Mouse (Mus musculus): ENCODE results near the gene Cln3. TPM values are rescaled to one million over a fixed set of nuclear protein-coding genes. Genes with fewer than 3 reads are reported as not detected.

Gene Cln3
- total RNA-seq, 2 experiments from 2014 or later: 20.8 to 23.2 TPM

DNA sequence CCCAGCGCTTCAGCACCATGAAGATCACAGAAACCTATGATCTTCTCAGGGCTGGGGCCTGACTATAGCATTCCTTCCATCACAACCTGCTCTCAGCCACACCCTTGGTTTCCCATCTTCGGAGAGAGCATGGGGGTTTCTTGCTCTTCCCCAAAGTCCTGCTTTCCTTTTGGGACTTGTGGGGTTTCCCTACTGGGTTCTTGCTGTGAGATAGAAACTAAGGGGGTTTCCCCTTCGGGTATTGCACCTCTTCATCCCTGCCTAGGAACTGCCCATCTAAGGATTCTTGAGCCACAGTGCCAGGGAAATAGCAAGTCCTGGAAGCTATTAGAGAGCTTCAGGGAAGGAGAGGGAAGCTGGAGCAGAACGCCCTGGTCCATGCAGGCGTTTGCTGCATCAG lies 10.3 kb upstream of the Cln3 start:
- no peak for DNase-seq (ENCODE audit: low spot score in 2 of 2)

DNA sequence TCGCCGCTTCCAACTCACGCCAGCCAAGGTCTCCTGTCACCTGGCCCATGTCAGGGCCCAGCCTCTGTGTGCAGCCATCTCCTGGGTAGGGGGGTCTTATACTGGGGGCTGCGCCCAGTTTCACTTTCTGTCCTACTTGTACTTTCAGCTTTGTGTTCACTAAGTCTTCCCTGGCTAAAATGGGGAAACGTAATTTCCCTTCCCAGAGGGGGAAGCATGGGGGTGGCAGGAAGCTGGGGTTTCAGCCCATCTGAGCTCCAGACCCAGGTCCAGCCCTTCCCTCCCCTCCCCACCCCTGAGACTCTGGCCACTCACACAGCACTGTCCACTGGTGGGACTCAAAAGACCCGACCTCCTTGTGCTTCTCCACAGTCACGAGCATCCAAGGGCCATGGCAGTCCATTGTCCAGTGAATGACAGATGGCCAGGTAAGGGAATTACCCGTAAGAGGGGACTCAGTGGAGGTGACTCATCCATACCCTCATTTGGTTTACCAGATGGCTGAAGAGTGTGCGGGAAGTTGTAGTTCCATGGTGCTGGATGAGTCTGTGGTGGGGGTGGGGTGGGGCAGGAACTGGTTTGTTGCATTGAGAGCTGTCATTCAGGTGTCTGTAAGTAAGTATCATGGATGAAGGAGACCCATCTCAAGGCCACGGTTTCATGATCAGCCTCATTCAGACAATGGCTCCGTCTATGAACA lies 9.4 kb upstream of the Cln3 start, which contains the start of gene Il27:
Il27 (minus strand) TSS at position 80 of the 700 bp plus-strand sequence.
- DNase-seq (ENCODE audit: low spot score in 2 of 2): no peak

DNA sequence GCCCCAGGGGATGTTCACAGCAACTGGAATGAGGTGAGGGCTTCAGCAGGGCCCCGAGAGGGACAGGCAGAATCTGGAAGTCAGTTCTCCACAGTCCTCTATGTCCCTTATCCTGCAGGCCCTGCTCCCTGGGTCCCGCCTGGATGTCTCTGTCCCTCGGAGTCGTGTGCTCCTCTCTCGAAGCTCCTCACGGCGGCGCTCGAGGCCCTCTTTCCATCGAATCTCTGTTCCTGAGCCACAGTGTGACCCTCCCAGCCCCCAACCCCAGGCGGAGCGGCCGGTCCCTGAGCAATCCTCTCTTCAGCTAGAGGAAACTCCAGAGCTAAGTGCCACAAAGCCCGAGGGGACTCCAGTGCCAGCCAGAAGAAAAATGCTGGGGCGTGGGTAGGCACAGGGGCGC lies 2.2 kb upstream of the Cln3 start:
- peak; percentile 76 to 78 for DNase-seq (ENCODE audit: low spot score in 2 of 2)

DNA sequence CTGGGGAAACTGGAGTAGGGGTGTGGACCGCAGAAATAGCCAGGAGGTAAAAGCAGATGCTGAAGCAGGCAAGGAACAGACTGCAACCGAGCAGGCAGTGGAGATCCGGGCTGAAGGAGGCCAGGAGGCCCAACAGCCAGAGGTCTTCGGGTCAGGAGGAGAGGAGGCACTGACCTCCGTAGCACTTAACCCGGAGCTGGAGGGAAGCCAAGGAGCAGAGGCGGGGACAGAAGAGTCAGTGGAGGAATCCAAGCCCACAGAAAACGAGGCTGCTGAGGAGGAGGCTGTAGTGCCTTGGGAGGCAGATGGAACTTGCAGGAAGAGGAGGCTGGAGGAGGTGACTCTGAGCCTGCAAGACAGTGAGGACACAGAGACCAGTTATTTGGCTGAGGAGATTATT lies 1.2 kb upstream of the Cln3 start:
- no peak for DNase-seq (ENCODE audit: low spot score in 2 of 2)

DNA sequence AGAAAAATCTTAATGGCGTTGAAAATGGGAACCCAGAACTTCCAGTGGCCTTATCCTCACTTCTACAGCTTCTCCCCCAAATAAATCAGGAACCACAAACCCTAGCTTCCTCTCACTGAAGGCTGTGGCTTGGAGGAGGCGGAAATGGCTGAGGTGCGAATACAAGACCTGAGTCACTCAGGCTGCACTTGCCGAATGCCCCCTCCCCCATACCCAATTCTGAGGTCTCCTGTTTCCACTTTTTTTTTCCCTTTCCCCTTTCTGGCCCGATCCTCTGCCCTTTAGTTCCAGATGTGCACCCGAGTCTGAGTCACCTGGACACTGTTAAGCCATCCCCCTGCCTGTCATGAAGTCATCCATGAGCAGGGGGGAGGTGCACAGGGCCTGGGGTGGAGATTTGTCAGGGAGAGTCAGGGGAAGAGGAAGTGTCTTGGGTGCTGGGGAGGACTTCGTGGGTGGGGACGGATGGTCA lies 1.1 kb downstream of the Cln3 start, which contains the start of gene Apobr:
Apobr (plus strand) TSS at position 437 of the 472 bp plus-strand sequence.
- DNase-seq (ENCODE audit: low spot score in 2 of 2): no peak

DNA sequence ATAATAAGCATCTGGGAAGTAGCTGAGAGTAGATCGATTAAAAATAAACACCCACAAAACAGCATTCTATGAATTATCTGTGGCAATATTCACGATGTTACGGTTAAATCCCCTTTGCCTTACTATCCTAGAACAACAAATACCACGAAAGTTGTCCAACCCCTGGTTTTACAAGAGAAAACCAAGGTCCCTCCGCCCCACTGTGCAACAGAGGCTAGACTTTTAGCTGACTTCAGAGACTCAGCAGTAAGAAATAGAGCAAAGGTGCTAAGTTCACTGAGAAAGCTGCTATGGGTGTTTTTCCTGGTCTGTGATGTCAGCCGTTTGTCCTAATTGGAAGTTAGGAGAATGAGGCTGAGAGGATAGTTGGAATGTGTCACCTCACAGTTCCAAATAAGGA lies 1.9 kb downstream of the Cln3 start:
- DNase-seq (ENCODE audit: low spot score in 2 of 2): no peak

DNA sequence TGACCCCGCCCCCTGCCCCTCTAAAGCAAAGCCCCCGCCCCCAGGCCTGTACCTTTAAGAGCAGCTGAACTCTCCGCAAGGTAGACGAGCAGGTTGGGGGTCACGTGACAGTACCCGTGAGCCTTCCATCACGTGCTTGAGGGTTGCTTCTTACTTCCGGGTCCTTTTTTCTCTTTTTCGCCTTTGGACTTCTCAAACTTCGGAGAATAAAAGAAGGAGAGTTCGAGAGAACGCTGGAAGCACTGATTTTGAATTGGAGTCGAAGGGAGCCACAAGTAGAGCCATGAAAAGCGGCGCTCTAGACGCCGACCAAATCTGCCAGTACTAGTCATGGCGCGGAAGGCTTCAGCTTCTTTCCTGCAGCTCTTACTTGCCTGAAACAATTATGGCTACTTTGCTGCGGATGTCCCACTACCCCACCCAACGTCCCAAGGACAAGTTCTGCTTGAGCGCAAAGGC lies 2.3 kb downstream of the Cln3 start:
- peak; percentile 82 to 84 for DNase-seq (ENCODE audit: low spot score in 2 of 2)

DNA sequence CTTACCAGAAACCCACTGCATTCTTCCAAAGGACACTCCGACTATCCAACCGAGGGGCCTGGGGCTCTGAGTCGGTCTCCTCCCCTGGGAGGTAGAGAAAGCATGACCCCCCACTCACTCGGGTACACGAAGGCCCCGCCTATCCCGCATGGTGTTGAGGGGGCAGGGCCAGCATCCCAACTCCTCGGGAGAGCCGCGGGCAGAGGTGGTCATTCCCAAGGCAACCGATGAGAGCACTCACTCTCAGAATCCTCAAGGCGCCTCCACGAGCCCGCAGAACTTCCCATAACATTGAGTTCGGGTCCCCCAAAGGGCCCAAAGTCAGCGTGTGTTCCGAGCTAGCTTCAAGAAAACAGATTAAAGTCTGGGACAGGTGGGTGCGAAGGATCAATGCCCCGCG lies 2.9 kb downstream of the Cln3 start:
- DNase-seq (ENCODE audit: low spot score in 2 of 2): peak in 1 of 2 experiments; percentile 19

DNA sequence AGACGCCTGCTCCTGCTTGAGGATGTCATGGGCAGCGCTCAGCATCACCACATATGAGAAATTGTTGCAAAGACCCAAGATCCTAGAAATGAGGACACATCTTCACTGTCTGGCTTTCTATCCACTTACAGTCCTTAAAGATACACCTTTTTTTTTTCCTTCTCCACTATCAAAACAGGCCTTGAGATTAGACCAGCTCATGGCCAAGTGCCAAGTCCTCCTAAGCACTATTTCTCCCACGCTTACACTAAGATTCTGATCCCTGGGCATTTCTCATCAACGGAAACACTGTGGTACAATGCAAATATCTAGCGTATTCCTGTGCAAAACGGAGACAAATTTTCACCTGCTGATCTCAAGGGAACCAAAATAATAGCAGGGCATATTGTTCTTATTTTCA lies 4.0 kb downstream of the Cln3 start:
- no peak for DNase-seq (ENCODE audit: low spot score in 2 of 2)

DNA sequence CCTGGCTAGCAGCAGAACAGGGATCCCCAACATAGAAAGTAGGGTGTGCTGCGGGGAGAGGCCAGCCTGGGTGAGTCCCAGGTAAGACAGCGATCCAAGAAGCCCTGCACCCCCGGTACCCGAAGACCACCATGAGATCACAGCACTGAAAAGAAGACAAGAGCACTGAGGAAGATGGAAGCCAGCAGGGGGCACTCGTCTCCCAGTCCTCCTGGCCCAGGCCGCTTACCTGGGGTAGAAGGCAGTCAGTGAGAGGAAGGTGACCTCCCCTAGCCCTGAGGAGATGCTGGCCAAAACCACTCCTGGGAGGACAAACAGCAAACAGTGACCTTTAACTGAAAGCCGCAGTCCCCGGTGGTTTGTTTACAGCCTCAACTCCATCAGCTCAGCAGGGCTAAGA lies 6.4 kb downstream of the Cln3 start:
- peak; percentile 53 to 54 for DNase-seq (ENCODE audit: low spot score in 2 of 2)

DNA sequence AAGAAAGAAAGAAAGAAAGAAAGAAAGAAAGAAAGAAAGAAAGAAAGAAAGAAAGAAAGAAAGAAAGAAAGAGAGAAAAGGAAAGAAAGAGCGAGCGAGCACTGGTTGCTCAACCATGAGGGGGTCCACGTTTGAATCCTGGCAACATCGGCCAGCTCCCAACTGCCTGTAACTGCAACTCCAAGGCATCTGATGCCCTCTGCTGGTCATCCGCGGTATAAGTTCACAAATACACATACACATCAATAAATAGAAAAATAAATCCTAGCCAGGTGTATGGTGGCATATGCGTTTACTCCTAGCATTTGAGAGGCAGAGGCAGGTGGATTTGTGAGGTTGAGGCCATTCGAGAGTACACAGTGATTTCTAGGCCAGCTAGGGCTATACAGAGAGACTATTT lies 8.7 kb downstream of the Cln3 start:
- peak; percentile 54 for DNase-seq (ENCODE audit: low spot score in 2 of 2)

DNA sequence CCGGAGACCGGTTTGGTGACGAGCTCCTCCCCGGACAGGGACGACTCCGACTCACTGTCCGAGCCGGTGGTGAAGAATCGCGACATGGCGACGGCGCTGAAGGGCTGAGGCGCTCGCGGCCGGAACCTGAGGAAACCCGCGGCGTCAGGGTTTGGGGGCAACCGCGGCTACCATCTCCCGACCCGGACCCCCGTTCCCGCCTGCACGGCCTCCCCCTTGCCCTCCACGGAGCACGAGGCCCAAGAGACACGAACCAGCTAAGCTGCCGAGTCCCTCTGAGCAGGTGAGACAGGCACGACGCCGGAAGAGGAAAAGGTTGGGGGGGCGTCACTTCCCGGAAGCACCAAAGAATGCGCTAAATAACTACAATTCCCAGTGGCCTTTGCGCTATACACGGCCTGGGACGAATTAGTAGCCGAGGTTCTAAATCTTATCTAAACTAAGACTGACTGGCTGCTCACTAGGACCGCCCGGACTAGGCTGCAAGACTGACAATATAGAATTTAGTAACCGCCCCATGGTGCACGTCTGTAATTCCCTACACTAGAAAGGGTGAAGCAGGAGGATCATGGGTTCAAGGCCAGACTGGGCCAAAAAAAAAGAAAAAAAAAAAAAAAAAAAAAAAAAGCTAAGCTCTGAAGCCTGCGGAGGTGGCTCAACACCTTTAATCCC lies 19.4 kb downstream of the Cln3 start, which contains the start of gene Eif3c:
Eif3c (minus strand) TSS at position 318 of the 672 bp plus-strand sequence.
- peak; percentile 77 to 82 for DNase-seq (ENCODE audit: low spot score in 2 of 2)

DNA sequence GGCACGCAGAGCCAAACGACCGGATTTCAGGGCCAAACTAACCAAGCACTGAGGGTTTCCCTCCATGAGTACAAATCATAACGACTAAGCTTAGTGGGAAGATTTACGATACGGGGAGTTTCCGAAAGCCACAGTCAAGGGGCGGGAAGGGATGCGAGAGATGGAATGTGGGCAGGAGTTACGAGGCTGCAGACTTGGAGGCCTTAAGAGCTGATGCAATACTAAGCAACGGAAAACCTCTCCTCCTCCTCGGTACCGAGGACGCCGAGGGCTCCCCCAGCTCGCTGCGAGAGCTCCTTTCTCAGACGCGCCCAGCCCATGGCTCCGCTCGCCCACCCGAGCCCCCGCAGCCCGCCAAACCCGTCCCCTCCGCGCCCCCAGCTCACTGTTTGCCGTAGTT lies 19.9 kb downstream of the Cln3 start:
- DNase-seq (ENCODE audit: low spot score in 2 of 2): no peak

DNA sequence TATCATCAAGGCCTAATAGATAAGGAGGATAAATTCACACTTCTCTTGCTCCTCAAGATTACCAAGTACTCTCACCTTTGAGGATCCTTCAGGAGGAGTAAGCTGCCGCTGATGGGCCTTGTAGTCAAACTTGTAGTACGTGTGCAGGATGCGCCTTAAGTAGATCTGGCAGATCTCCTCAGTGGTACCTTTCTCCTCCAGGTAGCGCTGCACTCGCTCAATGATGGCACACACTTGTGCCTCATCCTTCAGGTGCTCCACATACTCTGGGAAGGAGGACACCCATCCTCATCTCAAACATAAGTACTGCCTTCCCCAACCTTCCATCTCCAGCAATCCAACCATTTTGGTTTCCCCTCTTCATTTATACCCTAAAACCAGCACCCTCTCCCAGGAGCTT lies 29.0 kb downstream of the Cln3 start:
- DNase-seq (ENCODE audit: low spot score in 2 of 2): no peak

DNA sequence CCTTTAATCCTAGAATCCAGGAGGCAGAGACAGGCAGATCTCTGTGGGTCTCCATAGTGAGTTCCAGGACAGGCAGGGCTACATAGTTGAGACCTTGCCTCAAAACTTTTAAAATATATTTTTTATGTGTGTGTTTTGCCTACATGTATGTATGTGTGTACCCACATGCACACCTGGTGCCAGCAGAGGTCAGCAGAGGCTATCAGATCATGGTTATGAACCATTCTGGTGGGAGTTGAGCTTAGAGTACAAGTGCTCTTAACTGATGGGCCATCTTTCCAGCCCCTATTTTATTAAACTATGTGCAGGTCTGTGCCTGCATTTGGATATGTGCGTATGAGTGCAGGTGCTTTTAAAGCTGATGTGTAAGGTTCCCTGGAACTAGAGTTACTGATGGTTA lies 30.8 kb downstream of the Cln3 start:
- no peak for DNase-seq (ENCODE audit: low spot score in 2 of 2)

DNA sequence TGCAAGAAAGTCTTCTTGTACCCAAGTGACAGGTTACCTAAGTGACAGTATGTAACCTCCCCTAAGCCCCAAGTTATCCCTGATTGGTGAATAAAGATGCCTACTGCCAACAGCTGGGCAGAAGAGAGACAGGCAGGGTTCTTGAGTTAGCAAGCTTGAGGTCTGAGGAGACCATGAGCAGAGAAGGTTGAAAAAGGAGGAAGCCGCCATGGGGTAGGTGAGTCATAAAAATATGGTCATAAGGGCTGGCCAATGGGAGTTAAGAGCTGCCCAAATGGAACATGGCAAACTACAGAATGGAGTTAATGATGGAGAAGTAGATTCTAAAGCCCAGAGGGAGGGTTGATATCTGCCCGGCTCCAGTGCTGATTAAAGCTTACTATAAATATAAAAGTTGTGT lies 40.0 kb downstream of the Cln3 start:
- no peak for DNase-seq (ENCODE audit: low spot score in 2 of 2)

DNA sequence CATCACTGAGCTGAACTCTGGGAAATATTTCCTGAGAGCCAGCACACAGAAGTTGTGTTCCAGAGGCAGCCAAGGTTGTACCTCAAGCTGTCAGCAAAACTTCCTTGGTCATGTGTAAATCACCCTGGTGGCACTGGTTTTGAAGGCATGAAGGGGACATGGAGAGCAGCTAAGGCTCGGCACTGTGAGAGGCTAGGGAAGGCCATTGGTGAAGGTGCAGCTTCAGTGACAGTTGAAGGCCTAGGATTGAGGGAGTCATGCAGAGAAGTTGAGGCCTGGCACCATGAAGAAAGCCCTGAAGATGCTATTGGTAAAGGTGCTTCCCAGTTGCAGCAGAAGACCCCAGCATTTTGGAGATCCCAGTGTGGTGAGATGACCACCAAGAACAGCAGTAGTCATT lies 44.0 kb downstream of the Cln3 start:
- no peak for DNase-seq (ENCODE audit: low spot score in 2 of 2)

DNA sequence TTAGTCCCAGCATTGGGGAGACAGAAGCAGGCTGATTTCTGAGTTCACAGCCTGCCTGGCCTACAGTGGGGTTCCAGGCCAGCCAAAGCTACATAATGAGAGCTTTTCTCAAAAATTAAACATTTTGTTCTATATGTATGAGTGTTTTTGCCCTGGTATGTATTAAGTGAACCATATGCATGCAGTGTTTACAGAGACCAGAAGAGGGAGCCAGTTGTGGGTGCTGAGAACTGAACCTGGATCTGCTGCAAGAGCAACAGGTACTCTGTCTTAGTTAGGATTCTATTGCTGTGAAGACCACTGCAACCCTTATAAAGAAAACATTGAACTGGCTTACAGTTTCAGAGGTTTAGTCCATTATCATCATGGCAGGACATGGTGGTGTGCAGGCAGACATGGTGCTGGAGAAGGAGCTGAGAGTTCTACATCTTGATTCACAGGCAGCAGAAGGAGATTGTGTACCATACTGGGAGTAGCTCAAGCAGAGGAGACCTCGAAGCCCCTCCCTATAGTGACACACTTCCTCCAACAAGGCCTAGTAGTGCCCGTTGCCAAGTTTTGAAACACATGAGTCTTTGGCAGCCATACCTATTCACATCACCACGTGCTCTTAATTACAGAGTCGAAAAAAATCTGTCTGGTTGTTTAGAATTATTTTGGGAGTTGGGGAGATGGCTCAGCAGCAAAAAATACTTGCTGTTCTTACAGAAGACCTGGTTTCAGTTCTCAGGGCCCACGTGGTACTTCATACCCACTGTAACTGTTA lies 47.6 kb downstream of the Cln3 start:
- DNase-seq (ENCODE audit: low spot score in 2 of 2): no peak

DNA sequence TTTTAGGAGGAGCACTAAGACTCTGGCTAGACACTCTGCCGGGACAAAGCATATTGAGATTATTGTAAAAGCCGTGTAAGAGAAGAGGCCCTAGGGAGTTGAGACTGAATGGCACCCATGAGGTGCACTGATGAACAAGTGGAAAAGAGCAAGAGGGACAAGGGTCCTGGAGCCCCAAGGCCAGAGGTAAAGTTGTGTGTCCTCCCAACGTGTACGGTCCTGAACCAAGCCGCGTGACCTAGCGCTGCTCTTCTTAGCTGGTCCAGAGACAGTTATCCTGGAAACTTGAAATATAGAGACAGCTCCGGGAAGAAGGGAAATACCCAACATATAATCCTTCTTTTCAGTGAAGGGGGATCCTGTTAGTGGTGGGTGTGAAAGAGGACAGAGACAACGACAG lies 49.2 kb downstream of the Cln3 start:
- DNase-seq (ENCODE audit: low spot score in 2 of 2): no peak

DNA sequence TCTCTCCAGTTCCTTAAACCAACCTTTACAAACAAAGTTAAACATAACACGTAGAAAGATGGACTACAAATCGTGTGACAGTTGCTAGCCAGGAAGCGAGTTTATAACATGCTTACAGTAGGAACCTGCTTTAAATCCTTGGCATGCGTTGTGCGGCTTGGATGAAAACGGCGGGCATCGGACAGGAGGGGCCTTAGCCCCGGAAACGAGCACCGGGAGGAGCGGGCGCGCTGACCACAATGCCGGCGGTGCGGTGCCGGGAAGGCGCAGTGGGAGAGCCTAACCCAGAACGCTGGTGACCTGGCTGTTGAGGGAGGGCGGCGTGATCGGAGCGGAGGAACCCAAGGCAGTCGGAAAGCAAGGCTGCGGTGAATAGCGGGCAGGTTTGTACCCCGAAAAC lies 49.9 kb downstream of the Cln3 start:
- DNase-seq (ENCODE audit: low spot score in 2 of 2): no peak

DNA sequence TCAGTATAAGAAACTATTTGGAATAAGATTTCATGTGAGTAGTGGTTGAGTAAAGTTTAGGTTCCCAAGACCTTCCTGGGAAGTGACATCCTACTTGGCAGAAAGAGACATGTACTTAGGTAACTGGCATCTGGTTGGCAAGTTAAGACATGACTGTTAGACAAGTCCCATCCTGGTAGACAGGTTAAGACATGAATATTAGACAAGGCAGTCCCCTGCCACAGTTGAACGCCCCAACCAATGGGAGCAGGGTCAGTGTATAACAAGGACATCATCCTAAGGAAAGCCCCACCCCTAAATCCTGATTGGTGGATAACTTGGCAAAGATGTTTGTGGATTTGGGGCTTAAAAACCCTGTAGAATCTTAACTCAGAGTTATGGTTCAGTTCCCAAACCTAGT lies 52.2 kb downstream of the Cln3 start:
- DNase-seq (ENCODE audit: low spot score in 2 of 2): no peak

DNA sequence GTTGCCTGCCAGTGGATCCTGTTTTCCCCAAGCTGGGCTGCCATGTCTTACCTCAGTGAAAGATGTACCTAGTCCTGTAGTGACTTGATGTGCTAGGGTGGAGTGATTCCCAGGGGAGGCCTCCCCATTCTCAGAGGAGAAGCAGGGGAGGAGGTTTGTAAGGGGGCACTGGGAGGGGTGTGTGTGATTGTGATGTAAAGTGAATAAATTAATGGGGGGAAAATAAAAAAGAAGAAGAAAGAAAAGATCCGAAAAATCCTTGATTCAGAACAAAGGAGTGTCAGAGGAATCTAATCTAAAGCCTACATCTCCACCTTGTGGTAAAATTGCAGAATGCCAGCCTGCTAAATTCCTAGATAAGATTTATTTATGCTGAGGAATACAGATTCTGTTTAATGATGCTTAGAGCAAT lies 57.4 kb downstream of the Cln3 start:
- DNase-seq (ENCODE audit: low spot score in 2 of 2): peak; percentile 34 to 42
